9 mouse cellular contexts compared by ENCODE assay signal in genomic region chr6:13152062-13152640, GRCm38 (mm10).
DNase-seq lines count a peak whose midpoint lies in the region; ATAC-seq and TF ChIP-seq lines count a peak whose summit lies in the region.
"Had no signal": no experiment of that assay in that cellular context is flagged by ENCODE, and none has a peak within 500 bp of the region (broad histone marks: within the 10 kb centered on the region; RNA-seq: fewer than 3 reads in every experiment).

No protein-coding gene starts in this region.

- in situ Hi-C loops in CH12.LX (cut with MboI; ENCODE audit: low pct_ligation_motif_present, low pct_unique_long_range_greater_than_20kb, low sequenced_read_pairs) = no loop called here

- no peak overlapping the region for H3K4me3 ChIP-seq in intestine, postnatal 0 days (ENCODE audit: low read depth, low read length)
- H3K4me3 ChIP-seq in intestine, embryonic 16.5 days (ENCODE audit: low read length) = no peak overlapping the region
- no peak overlapping the region for H3K4me3 ChIP-seq in CH12.LX (replicated peaks in 1 of 3; ENCODE audit: low read depth in 2 of 3, low read length in 2 of 3, poor library complexity in 1 of 3)
- no peak overlapping the region for H3K4me3 ChIP-seq in layer of hippocampus, adult 2 months
- no peak overlapping the region for H3K4me3 ChIP-seq in midbrain, postnatal 0 days (ENCODE audit: low read depth, low read length)
- H3K4me3 ChIP-seq: limb, embryonic 15.5 days had no signal

- no peaks in the 10 kb centered on the region for H3K79me2 ChIP-seq in CH12.LX (replicated peaks; ENCODE audit: control insufficient read depth, extremely low read depth, insufficient read depth, poor library complexity, severe bottlenecking)

- TF ChIP-seq EP300 in CH12.LX (IDR thresholded peaks at IDR 0.05; ENCODE audit: low read length) = no peak

- no peak overlapping the region for H3K27ac ChIP-seq in intestine, postnatal 0 days (ENCODE audit: low read depth, low read length)
- no peak overlapping the region for H3K27ac ChIP-seq in intestine, embryonic 16.5 days (ENCODE audit: low read length)
- no peak overlapping the region for H3K27ac ChIP-seq in CH12.LX (ENCODE audit: insufficient read depth, low read depth)
- no peak overlapping the region for H3K27ac ChIP-seq in layer of hippocampus, adult 2 months
- no peak overlapping the region for H3K27ac ChIP-seq in midbrain, postnatal 0 days (ENCODE audit: low read depth, low read length)
- H3K27ac ChIP-seq: limb, embryonic 15.5 days had no signal

- H3K9me3 ChIP-seq in intestine, postnatal 0 days (ENCODE audit: control insufficient read depth) = no peaks in the 10 kb centered on the region
- no peaks in the 10 kb centered on the region for H3K9me3 ChIP-seq in intestine, embryonic 16.5 days (ENCODE audit: control insufficient read depth, low read length)
- H3K9me3 ChIP-seq in CH12.LX (replicated peaks; ENCODE audit: low read length) = peaks cover 6% of the 10 kb centered on the region
- no peaks in the 10 kb centered on the region for H3K9me3 ChIP-seq in midbrain, postnatal 0 days (ENCODE audit: low read length)
- H3K9me3 ChIP-seq: limb, embryonic 15.5 days had no signal

- no peak overlapping the region for H3K9ac ChIP-seq in intestine, postnatal 0 days (ENCODE audit: low read depth, low read length)
- H3K9ac ChIP-seq in intestine, embryonic 16.5 days (ENCODE audit: low read depth, low read length) = no peak overlapping the region
- H3K9ac ChIP-seq in CH12.LX (ENCODE audit: insufficient read depth, low read depth) = no peak overlapping the region
- H3K9ac ChIP-seq in midbrain, postnatal 0 days (replicated peaks; ENCODE audit: low read length, poor library complexity, severe bottlenecking) = no peak overlapping the region
- H3K9ac ChIP-seq: limb, embryonic 15.5 days had no signal

- WGBS in intestine, postnatal 0 days = 98% methylated on average over 1 of the region's 1 CpGs
- WGBS in intestine, embryonic 16.5 days = 90% methylated on average over 1 of the region's 1 CpGs
- 64% methylated on average over 1 of the region's 1 CpGs for WGBS in midbrain, postnatal 0 days

- DNase-seq in CH12.LX (ENCODE audit: extremely low read depth) = peak; percentile 48
- DNase-seq in brain, embryonic 14.5 days (ENCODE audit: low read depth) = peak; percentile 85
- DNase-seq in forelimb bud, embryonic 11.5 days (ENCODE audit: low read depth, low spot score) = peak; percentile 33
- peak; percentile 36 to 56 for DNase-seq in layer of hippocampus, adult 2 months (ENCODE audit: low spot score in 2 of 2)
- peak; percentile 85 for DNase-seq in midbrain, postnatal 0 days (ENCODE audit: low spot score)
- no peak for DNase-seq in spleen, postnatal 36 days (ENCODE audit: low spot score in 2 of 2)

- ATAC-seq in intestine, postnatal 0 days = no peak
- ATAC-seq in intestine, embryonic 16.5 days = no peak
- peak; percentile 60 for ATAC-seq in midbrain, postnatal 0 days (ENCODE audit: low FRiP score)

- H3K4me2 ChIP-seq in intestine, postnatal 0 days (replicated peaks; ENCODE audit: low read depth) = no peak overlapping the region
- no peak overlapping the region for H3K4me2 ChIP-seq in intestine, embryonic 16.5 days (ENCODE audit: low read depth, low read length)
- H3K4me2 ChIP-seq in CH12.LX (ENCODE audit: insufficient read depth, low read depth, poor library complexity, severe bottlenecking) = no peak overlapping the region
- no peak overlapping the region for H3K4me2 ChIP-seq in midbrain, postnatal 0 days (ENCODE audit: low read depth, low read length, poor library complexity, severe bottlenecking)
- H3K4me2 ChIP-seq: limb, embryonic 15.5 days had no signal

- peak; percentile 80 for TF ChIP-seq CTCF in intestine, postnatal 0 days (IDR thresholded peaks at IDR 0.05; ENCODE audit: low read depth)
- peak in 1 of 2 experiments; percentile 73; a peak in 2 of 4 replicates for TF ChIP-seq CTCF in CH12.LX (conservative IDR thresholded peaks at IDR 0.05 in 1 of 2, IDR thresholded peaks at IDR 0.05 in 1 of 2; ENCODE audit: low read depth in 2 of 2, low read length in 2 of 2)
- TF ChIP-seq CTCF in brain, embryonic 14.5 days (IDR thresholded peaks at IDR 0.05; ENCODE audit: borderline replicate concordance, extremely low read depth, insufficient read depth, insufficient read length) = 0 out of 2 replicates have a peak, but pooled peaks have one; percentile 13
- peak; percentile 79 for TF ChIP-seq CTCF in layer of hippocampus, adult 2 months (conservative IDR thresholded peaks at IDR 0.05)
- TF ChIP-seq CTCF in midbrain, postnatal 0 days (IDR thresholded peaks at IDR 0.05) = peak; percentile 86

- H3K4me1 ChIP-seq in intestine, postnatal 0 days (replicated peaks; ENCODE audit: control insufficient read depth, insufficient read depth, low read length) = no peaks in the 10 kb centered on the region
- H3K4me1 ChIP-seq in intestine, embryonic 16.5 days (ENCODE audit: control insufficient read depth, insufficient read depth, low read length) = no peaks in the 10 kb centered on the region
- no peaks in the 10 kb centered on the region for H3K4me1 ChIP-seq in CH12.LX (ENCODE audit: control insufficient read depth in 1 of 2, insufficient read depth in 2 of 2)
- H3K4me1 ChIP-seq in midbrain, postnatal 0 days (ENCODE audit: insufficient read depth, low read length) = no peaks in the 10 kb centered on the region
- H3K4me1 ChIP-seq: limb, embryonic 15.5 days had no signal

- no peaks in the 10 kb centered on the region for H3K27me3 ChIP-seq in intestine, postnatal 0 days (replicated peaks; ENCODE audit: control insufficient read depth, insufficient read depth, low read length)
- no peaks in the 10 kb centered on the region for H3K27me3 ChIP-seq in intestine, embryonic 16.5 days (replicated peaks; ENCODE audit: control insufficient read depth, insufficient read depth, low read length)
- H3K27me3 ChIP-seq in CH12.LX (replicated peaks) = no peaks in the 10 kb centered on the region
- no peaks in the 10 kb centered on the region for H3K27me3 ChIP-seq in midbrain, postnatal 0 days (ENCODE audit: insufficient read depth, low read length)
- H3K27me3 ChIP-seq: limb, embryonic 15.5 days had no signal

- dilution Hi-C loops in CH12.LX (cut with MboI; ENCODE audit: extremely low pct_ligation_motif_present, extremely low pct_unique_long_range_greater_than_20kb, low sequenced_read_pairs) = no loop called here

- TF ChIP-seq POLR2A in CH12.LX (IDR thresholded peaks at IDR 0.05; ENCODE audit: low read depth, low read length) = no peak
- no peak for TF ChIP-seq POLR2A in brain, embryonic 14.5 days (IDR thresholded peaks at IDR 0.05; ENCODE audit: borderline replicate concordance, extremely low read depth, insufficient read depth, insufficient read length, poor library complexity, severe bottlenecking)

- no peaks in the 10 kb centered on the region for H3K36me3 ChIP-seq in intestine, postnatal 0 days (ENCODE audit: control insufficient read depth, insufficient read depth)
- H3K36me3 ChIP-seq in intestine, embryonic 16.5 days (ENCODE audit: control insufficient read depth, insufficient read depth, low read length) = no peaks in the 10 kb centered on the region
- no peaks in the 10 kb centered on the region for H3K36me3 ChIP-seq in CH12.LX (replicated peaks in 1 of 2; ENCODE audit: control insufficient read depth in 1 of 2, insufficient read depth in 1 of 2, low read length in 1 of 2)
- no peaks in the 10 kb centered on the region for H3K36me3 ChIP-seq in midbrain, postnatal 0 days (ENCODE audit: insufficient read depth, low read length)
- H3K36me3 ChIP-seq: limb, embryonic 15.5 days had no signal

- peak; percentile 87 for TF ChIP-seq RAD21 in CH12.LX (IDR thresholded peaks at IDR 0.05; ENCODE audit: low read depth, low read length)

TF ChIP-seq in CH12.LX, 34 proteins besides CTCF, POLR2A, EP300 and RAD21:
- TF ChIP-seq TBP (conservative IDR thresholded peaks at IDR 0.05; ENCODE audit: low read depth, low read length) (no peak), E2F4 (IDR thresholded peaks at IDR 0.05; ENCODE audit: insufficient replicate concordance, low read depth, low read length) (no peak), ETS1 (conservative IDR thresholded peaks at IDR 0.05; ENCODE audit: low read depth, low read length) (no peak), MAFK (IDR thresholded peaks at IDR 0.05; ENCODE audit: insufficient replicate concordance, low read length) (no peak), HCFC1 (IDR thresholded peaks at IDR 0.05; ENCODE audit: low read depth, low read length) (no peak), GABPA (IDR thresholded peaks at IDR 0.05; ENCODE audit: insufficient replicate concordance, low read depth, low read length) (no peak), ZC3H11A (IDR thresholded peaks at IDR 0.05; ENCODE audit: low read depth, low read length) (0 out of 2 replicates have a peak, but pooled peaks have one; percentile 15), SMC3 (IDR thresholded peaks at IDR 0.05; ENCODE audit: low read depth, low read length) (peak; percentile 73)

Comparison
In these comparisons a context has a peak if more than half of its experiments do, and no peak if none do; other contexts are left out.
1. DNase-seq: peak in CH12.LX (single experiment), brain, embryonic 14.5 days (single experiment), forelimb bud, embryonic 11.5 days (single experiment), layer of hippocampus, adult 2 months (2 of 2) and midbrain, postnatal 0 days (single experiment); none in spleen, postnatal 36 days (0 of 2).